Mouse (Mus musculus) R1 (cell line): ENCODE measurements around the gene Hivep2.

ENCODE experiments used
- DNase-seq: peaks from one replicate; pipeline ENCODE4 v3.0.0-alpha.2; 2018; ENCODE audit warnings: low read depth, low spot score

The Hivep2 gene

GRCm38 (mm10) chr10:13965974-13966829, at the start of gene Hivep2:
Gene Hivep2, plus strand, starts transcription at chr10:13966075.
- peak; percentile 84 for DNase-seq

- DNase-seq = no peak
Observed at GRCm38 (mm10) chr10:13916645-13917342, 49.1 kb upstream of the Hivep2 start.

- DNase-seq = no peak
Observed at GRCm38 (mm10) chr10:13921641-13922385, 44.1 kb upstream of the Hivep2 start.

- DNase-seq = no peak
Observed at GRCm38 (mm10) chr10:13929306-13929705, 36.6 kb upstream of the Hivep2 start.

GRCm38 (mm10) chr10:13932147-13932546, 33.7 kb upstream of the Hivep2 start:
- DNase-seq = no peak

GRCm38 (mm10) chr10:13933320-13933719, 32.6 kb upstream of the Hivep2 start:
- no peak for DNase-seq

GRCm38 (mm10) chr10:13935646-13936045, 30.2 kb upstream of the Hivep2 start:
- no peak for DNase-seq

- no peak for DNase-seq
Observed at GRCm38 (mm10) chr10:13941406-13941805, 24.5 kb upstream of the Hivep2 start.

GRCm38 (mm10) chr10:13943706-13944105, 22.2 kb upstream of the Hivep2 start:
- no peak for DNase-seq

- DNase-seq = no peak
Observed at GRCm38 (mm10) chr10:13946498-13946897, 19.4 kb upstream of the Hivep2 start.

- no peak for DNase-seq
Observed at GRCm38 (mm10) chr10:13962965-13963364, 2.9 kb upstream of the Hivep2 start.

- no peak for DNase-seq
Observed at GRCm38 (mm10) chr10:13963908-13964500, 1.9 kb upstream of the Hivep2 start.

- DNase-seq = peak; percentile 85
Observed at GRCm38 (mm10) chr10:13964501-13965281, 1.2 kb upstream of the Hivep2 start.

GRCm38 (mm10) chr10:13965316-13965973, 430 bp upstream of the Hivep2 start:
- peak; percentile 93 for DNase-seq

GRCm38 (mm10) chr10:13966830-13967450, 1.1 kb downstream of the Hivep2 start:
- DNase-seq = no peak

GRCm38 (mm10) chr10:13967451-13968233, 1.8 kb downstream of the Hivep2 start:
- peak; percentile 72 for DNase-seq

- no peak for DNase-seq
Observed at GRCm38 (mm10) chr10:13968234-13968555, 2.3 kb downstream of the Hivep2 start.

- DNase-seq = peak; percentile 80
Observed at GRCm38 (mm10) chr10:13968989-13969388, 3.1 kb downstream of the Hivep2 start.

GRCm38 (mm10) chr10:13970321-13970720, 4.4 kb downstream of the Hivep2 start:
- DNase-seq = no peak
